Mouse (Mus musculus): ENCODE data around the gene Pole2. TPM values are rescaled to one million over a fixed set of nuclear protein-coding genes. Genes with fewer than 3 reads are reported as not detected.

Pole2 gene
- total RNA-seq, 2 experiments from 2014 or later: 0.99 to 1.3 TPM

Small RNAs within 50 kb of the gene (microRNA-seq; reads per million reads assigned to microRNA genes)
- 0 reads per million in 2 experiments for gene Gm47287 (ENCODE audit: borderline number of aligned reads in 2 of 2)
- 2.4 to 19.0 reads per million in 2 experiments for gene Gm47295 (ENCODE audit: borderline number of aligned reads in 2 of 2)

Other genes with a start within 250 kb of the Pole2 start
- gene Rps29, start 69.0 kb downstream of the Pole2 start, total RNA-seq (2021): 1,000 to 10,000 TPM; 1,279 to 1,338 TPM
- not detected for gene Lrr1, start 59.4 kb downstream of the Pole2 start, total RNA-seq (2021)
- gene Rpl36al, start 44.1 kb downstream of the Pole2 start, total RNA-seq (2021): 100 to 1,000 TPM; 505 to 610 TPM
- gene Mgat2, start 44.0 kb downstream of the Pole2 start, total RNA-seq (2021): 10 to 100 TPM; 43.1 to 62.8 TPM
- gene Gm49383, start 31.1 kb downstream of the Pole2 start, total RNA-seq (2021): 1 to 10 TPM; 3.3 to 4.5 TPM
- 1 to 10 TPM; 1.1 to 1.3 TPM for gene Dnaaf2, start 29.8 kb downstream of the Pole2 start, total RNA-seq (2021)
- gene Gm49384, start 23.9 kb downstream of the Pole2 start, total RNA-seq (2021): 1 to 10 TPM; 2.9 to 4.1 TPM
- gene Klhdc1, start 13.0 kb upstream of the Pole2 start, total RNA-seq (2021): 1 to 10 TPM; 7.0 to 8.5 TPM
- gene Klhdc2, start 68.5 kb upstream of the Pole2 start, total RNA-seq (2021): 10 to 100 TPM; 53.2 to 55.6 TPM
- gene Nemf, start 129.0 kb upstream of the Pole2 start, total RNA-seq (2021): 10 to 100 TPM; 40.3 to 48.6 TPM
- 100 to 1,000 TPM; 117 to 135 TPM for gene Arf6, start 144.0 kb upstream of the Pole2 start, total RNA-seq (2021)
- gene Gm9887, start 144.3 kb upstream of the Pole2 start, total RNA-seq (2021): under 1 TPM; 0.70 to 0.89 TPM

Measured in adrenal gland, adult 18-20 months (tissue).